Mouse (Mus musculus): ENCODE results near the gene Pkm.

Gene Pkm

DNA sequence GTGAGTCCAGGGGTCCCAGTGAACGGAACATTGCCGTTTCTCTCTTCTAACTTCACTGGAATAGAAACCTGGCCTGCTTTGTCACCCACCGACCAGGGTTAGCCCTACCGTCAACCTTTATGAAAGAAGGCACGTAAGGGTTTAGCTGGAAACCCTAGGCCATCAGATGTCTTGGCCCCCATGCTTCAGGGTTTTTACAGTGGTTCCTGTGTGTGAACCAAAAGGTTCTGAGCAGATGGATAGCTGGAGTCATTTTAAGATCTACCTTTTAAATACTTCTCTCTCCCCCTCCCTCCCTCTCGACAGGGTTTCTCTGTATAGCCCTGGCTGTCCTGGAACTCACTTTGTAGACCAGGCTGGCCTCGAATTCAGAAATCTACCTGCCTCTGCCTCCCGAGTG is 9.8 kb downstream of the Pkm start:
- no peak for DNase-seq (ENCODE audit: extremely low spot score, low read depth, low spot score)

DNA sequence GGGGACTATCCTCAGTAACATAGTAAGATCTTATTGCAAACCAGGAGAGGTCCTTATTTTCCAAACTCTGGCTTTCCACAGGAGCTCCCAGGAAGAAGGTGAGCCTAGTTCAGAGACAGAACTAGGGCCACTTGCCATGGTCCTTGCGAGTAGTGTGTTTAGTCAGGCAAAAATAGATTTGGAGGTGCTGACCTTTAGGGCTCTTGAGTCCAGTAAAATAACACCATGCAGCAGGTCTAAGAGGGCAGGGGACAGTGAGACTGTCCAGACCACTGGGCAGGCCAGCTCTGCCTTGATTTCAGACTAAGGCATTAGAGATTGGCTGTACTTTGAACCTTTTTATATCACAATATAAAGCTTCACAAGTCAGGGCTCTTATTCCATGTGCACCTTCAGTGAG is 10.6 kb downstream of the Pkm start:
- no peak for DNase-seq (ENCODE audit: extremely low spot score, low read depth, low spot score)

DNA sequence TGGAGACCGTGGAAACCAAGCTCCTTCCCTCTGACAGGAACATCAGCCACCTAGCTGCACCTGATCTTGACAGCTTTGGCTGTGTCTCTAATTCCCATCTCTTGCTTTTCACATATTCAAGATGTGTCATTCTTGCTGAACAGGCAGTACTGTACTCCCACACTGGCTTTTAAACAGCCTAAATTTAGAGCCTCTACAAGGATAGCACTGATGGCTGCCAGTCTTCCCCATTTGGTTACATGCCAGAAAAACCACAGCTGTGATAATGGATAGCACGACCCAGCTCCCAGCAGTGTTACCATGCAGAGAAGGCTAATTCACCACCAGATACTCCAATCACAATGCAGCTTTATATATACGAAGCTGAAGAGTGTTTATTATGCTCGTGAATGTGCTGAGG is 11.1 kb downstream of the Pkm start:
- DNase-seq (ENCODE audit: extremely low spot score, low read depth, low spot score), result no peak

DNA sequence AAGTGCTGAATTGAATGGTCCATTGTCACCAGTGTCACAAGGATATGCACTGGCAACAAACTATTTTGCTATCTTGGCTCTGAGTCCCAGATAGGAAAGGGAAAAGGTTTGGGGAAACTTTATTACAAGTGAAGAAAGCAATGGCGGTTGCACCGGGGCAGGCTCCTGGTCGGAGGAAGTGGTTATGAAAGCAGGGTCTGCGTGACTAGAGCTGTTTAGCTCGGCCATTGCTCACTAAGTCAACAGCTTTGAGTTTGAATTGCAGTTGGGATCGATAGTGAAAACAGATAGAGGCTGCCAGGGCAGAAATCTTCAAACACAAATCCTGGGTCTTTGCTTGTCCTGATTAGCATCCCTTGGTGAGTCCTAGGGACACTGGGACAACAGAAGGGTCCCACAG is 11.7 kb downstream of the Pkm start:
- no peak for DNase-seq (ENCODE audit: extremely low spot score, low read depth, low spot score)

DNA sequence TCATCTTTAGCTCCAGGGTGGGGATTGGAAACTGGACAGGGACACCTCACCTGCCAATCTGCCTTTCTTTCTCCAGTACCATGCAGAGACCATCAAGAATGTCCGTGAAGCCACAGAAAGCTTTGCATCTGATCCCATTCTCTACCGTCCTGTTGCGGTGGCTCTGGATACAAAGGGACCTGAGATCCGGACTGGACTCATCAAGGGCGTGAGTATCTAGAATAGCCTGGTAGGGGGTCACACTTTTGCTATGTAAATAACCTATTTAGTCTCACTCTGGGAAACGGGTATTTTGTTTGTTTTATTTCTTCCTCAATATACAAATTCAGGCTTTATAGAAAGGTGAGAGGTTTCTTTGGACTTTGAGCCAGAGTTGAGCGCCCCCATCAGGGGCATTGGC is 12.3 kb downstream of the Pkm start:
- no peak for DNase-seq (ENCODE audit: extremely low spot score, low read depth, low spot score)

DNA sequence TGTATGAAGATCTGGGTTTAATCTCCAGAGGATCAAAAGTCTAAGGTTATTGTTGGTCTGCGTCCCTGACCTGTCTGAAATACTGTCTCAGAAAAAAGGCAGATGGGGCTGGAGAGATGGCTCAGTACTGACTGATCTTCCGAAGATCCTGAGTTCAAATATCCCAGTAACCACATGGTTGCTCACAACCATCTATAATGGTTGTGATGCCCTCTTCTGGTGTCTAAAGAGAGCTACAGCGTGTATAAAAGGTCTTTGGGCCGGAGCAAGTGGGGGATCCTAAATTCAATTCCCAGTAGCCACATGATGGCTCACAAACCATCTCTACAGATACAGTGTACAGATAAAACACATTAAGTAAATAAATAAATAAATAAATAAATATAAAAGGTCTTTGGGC is 13.0 kb downstream of the Pkm start:
- no peak for DNase-seq (ENCODE audit: extremely low spot score, low read depth, low spot score)

DNA sequence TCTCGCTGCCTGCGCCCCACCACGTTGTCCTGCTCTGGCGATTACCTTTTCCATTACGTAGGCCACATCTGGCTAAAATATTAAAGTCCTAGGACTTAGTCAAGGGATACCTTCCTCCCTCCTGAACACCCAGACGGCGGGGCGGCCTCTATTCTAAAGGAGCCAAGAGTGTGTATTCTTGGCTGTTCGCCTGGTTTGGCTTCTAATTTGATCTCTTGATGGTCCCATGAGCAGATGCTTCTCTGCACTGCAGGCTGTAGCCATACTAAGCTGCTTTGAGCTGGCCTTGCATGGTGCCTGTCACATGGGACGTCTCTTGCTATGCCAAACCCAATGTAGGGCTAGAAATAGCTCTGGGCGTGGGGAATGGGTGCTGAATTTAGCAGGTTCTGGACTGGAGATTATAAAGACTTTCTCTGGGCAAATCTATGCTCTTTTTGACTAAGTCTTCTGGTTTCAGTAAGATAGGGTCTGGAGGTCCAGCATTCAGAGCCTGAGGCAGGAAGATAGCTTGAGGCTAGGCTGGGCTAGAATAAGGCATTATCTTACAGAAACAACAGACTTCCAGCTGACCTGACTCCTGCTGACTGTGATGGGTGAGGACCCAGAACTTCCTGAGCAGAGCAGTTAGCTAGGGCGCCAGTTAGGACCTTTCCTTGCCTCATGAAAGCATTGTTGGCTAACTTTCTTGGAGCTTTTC is 16.2 kb downstream of the Pkm start:
- no peak for DNase-seq (ENCODE audit: extremely low spot score, low read depth, low spot score)

GRCm38 (mm10) chr9:59673427-59673826 is 17.3 kb downstream of the Pkm start:
- no peak for DNase-seq (ENCODE audit: extremely low spot score, low read depth, low spot score)

DNA sequence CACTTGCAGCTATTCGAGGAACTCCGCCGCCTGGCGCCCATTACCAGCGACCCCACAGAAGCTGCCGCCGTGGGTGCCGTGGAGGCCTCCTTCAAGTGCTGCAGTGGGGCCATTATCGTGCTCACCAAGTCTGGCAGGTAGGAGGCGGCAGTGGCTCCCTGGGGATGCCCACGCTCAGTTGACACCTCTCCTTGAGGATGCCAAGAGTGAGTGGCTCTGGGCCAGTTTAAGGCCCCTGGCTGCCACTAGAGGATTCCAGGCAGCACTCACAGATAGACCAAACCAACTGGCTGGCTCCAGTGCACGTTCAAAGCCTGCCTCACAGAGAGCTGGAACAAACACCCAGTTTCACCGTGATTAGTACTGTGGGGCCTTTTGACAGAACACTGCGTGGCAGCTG is 19.4 kb downstream of the Pkm start:
- no peak for DNase-seq (ENCODE audit: extremely low spot score, low read depth, low spot score)

GRCm38 (mm10) chr9:59678313-59678712 is 22.1 kb downstream of the Pkm start:
- DNase-seq (ENCODE audit: extremely low spot score, low read depth, low spot score), result no peak

DNA sequence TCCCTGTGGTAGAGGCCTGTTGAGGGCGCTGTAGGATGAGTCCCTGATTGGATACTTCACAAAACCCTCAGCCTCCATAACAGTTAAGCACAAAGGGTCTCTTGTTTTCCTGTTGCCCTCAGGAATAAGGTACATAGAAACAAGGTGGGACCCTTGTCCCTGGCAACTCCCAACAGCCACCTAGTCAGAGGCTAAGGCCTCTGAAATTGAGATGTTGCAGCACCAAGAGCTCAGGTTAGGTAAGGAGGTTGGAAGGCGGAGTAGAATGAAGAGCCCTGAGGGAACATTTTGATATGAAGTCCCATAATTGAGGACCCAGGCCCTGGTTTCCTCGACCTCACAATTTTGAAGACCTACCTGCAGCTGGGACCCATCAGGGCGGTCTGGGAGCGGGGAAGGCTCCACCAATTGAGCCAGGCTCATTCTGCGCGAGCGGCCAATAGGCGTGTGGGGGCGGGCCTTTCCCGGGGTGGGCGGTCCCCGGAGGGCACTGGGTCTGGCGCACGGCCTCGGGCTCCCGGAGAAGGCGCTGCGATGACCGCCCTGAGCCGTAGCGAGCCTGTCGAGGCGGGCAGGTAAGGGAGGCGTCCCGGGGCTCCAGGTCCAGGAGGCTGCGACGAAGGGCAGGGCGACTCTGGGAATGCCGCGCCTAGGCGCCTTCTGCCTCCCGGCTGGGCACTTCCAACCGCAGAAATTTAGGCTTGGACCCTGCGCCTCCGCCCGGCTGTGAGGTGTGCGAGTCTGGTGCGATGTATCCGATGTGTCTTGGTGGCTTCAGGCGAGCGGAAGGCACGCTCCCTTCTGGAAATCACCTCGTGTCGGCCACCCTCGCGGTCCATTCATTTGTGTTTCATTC is 23.7 kb downstream of the Pkm start, which contains the start of gene Gramd2:
Gene Gramd2, plus strand, starts transcription at position 467 of the 856 bp plus-strand sequence.
- peak; percentile 56 for DNase-seq (ENCODE audit: extremely low spot score, low read depth, low spot score)

DNA sequence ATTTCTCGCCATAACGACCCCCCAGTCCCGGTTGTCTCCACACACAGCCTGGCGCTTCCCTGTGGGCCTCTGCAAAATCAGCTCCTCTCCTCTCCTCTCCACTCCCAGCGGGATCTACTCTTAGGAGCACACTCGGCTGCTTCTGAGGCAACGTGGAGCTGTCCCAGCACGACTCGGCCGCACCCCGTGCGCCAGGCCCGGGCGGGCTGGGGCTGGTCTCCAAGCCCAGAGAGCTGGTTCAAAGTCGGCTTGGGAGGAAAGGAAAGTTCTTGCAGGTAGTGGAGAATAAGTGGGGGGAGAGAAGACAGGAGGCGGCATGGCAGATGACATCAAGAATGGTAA is 24.3 kb downstream of the Pkm start:
- no peak for DNase-seq (ENCODE audit: extremely low spot score, low read depth, low spot score)

DNA sequence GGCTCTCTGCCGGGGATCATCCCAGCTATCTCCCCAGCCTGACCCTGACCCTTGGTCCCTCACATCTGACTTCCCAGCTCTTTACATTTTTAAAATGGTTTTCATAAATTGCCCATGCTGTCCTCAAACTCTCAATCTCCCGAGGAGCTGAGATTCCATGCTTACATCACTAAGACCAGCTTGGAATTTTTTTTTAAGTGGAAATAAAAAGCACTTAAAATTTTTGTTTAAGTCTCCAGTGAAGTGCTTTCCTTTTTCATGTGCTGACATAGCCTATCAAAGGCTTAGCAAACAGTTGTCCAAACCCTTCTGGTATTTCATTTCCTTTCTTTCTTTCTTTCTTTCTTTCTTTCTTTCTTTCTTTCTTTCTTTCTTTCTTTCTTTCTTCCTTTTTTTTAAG is 27.9 kb downstream of the Pkm start:
- no peak for DNase-seq (ENCODE audit: extremely low spot score, low read depth, low spot score)

- no peak for DNase-seq (ENCODE audit: extremely low spot score, low read depth, low spot score)
These were observed 31.4 kb downstream of the Pkm start for GRCm38 (mm10) chr9:59687416-59688046.

DNA sequence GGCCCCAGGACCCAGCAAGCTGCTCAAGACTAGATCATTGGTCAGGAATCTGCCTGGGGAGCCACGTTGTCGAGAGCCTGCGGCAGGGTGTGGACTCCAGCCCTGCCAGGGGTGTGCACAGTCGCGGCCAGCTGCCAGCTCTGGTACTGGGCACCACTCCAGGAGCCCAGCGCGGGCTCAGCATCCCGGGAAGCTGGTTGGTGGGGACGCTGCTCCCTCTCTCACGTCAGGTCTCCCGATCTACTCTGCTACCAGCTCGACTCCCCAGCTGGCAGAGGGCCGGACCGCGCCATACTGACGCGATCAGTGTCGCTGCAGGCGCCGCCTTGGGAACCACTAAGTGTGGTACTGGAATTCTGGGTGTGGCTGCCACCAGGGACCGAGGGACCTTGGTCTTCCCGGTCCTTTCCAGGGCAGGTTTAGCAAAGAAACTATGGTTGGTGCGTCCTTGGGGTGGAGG is 35.5 kb downstream of the Pkm start:
- DNase-seq (ENCODE audit: extremely low spot score, low read depth, low spot score), result no peak

DNA sequence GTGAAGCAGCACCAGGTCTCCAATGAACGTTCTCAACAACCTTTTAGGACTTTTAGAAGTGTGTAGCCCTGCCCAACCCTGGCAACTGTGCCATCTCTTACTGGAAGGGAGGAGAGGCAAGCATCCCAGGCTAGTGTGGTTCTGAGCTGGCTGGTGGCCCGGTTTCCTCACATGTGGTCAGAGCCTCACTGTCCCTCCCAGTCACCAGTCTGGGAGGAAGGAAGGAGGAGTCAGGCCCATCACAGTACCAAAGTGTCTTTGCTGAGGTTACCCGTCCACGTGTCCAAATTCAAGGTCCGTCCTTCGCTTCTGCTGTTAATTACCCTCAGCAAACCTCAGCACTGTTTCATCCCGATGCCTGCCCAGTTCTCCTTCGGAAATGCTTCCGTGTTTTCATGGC is 36.0 kb downstream of the Pkm start:
- DNase-seq (ENCODE audit: extremely low spot score, low read depth, low spot score), result no peak

GRCm38 (mm10) chr9:59694571-59695450 is 38.6 kb downstream of the Pkm start:
- no peak for DNase-seq (ENCODE audit: extremely low spot score, low read depth, low spot score)

- DNase-seq (ENCODE audit: extremely low spot score, low read depth, low spot score), result no peak
These were observed 39.3 kb downstream of the Pkm start for GRCm38 (mm10) chr9:59695451-59695813.

DNA sequence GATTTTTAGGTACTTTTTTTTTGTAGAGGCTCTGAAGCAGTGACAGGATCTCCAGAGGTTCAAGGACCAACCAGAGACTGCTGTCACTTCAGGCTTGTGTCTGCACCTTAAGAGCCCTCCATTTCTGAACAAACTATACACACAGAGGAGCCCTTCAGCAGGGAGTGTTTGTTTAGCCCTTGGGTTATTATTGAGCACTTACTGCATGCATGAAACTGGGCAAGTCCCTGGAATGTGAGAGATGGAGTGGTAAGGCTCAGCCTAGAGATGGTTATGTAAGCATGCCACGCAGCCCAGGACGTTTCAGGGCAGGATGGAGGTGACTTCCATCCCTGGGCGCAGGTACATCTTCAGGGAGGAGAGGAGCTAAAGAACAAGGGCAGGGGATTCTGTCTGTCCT is 40.2 kb downstream of the Pkm start:
- no peak for DNase-seq (ENCODE audit: extremely low spot score, low read depth, low spot score)

DNA sequence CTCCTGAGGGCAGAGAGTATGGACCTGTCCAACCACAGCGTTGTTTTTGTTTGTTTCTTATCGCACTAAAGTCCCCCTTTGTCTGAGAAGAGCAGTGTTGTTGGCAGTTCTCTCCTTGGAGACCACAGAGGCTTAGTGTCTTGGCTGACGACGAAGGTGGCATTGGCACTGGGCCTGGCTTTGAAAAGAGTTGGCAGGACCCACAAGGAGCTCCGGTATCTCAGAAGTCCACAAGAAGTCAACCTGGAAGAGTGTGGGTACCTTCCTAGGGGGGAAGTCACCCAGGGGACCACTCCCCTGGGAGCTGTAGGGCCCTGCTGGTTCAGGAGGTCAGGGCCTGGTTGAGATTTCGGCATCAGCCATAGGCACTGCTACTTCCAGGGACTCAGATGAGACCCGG is 44.9 kb downstream of the Pkm start:
- DNase-seq (ENCODE audit: extremely low spot score, low read depth, low spot score), result no peak

GRCm38 (mm10) chr9:59703099-59703498 is 46.9 kb downstream of the Pkm start:
- no peak for DNase-seq (ENCODE audit: extremely low spot score, low read depth, low spot score)

All from hindlimb bud, embryonic 11.5 days (tissue).